Mouse (Mus musculus) hindbrain, embryonic 11.5 days (tissue): Measurements from ENCODE around the gene Myh11. TPM values are rescaled to one million over a fixed set of nuclear protein-coding genes. Genes with fewer than 3 reads are reported as not detected.
A peak's percentile ranks its signal among the peaks of the same experiment; 100 is the strongest.

Source experiments
- ATAC-seq: fragments of 200-750 bp; cut with Nextera tagmentation; 2 replicates; pipeline ENCODE4 v1.8.0; 2017; ENCODE audit warnings: mild to moderate bottlenecking, moderate TSS enrichment, moderate library complexity; ENCODE audit not compliant: low FRiP score
- DNase-seq: peaks from one replicate; pipeline ENCODE4 v3.0.0-alpha.2; 2015; ENCODE audit warnings: low spot score
- H3K27ac ChIP-seq: fragments of 300-500 bp; sonication (generic); 2 replicates; pipeline ENCODE4 v1.5.1; 2014; ENCODE audit warnings: mild to moderate bottlenecking, low read depth, low read length
- H3K27me3 ChIP-seq: fragments of 300-500 bp; sonication (generic); 2 replicates; pipeline ENCODE4 v1.6.1; 2014; ENCODE audit warnings: mild to moderate bottlenecking, low read length, moderate library complexity, mixed read lengths; ENCODE audit not compliant: control insufficient read depth, insufficient read depth
- H3K36me3 ChIP-seq: fragments of 300-500 bp; sonication (generic); 2 replicates; pipeline ENCODE4 v1.6.1; 2014; ENCODE audit warnings: mild to moderate bottlenecking, low read length, moderate library complexity, mixed read lengths; ENCODE audit not compliant: control insufficient read depth, insufficient read depth
- H3K4me1 ChIP-seq: fragments of 300-500 bp; sonication (generic); replicated peaks from 2 replicates; pipeline ENCODE4 v1.6.1; 2014; ENCODE audit warnings: low read length, mixed read lengths; ENCODE audit not compliant: control insufficient read depth, insufficient read depth
- H3K4me2 ChIP-seq: fragments of 300-500 bp; sonication (generic); replicated peaks from 2 replicates; pipeline ENCODE4 v1.6.1; 2014; ENCODE audit warnings: mild to moderate bottlenecking, low read depth, low read length
- H3K4me3 ChIP-seq: fragments of 300-500 bp; sonication (generic); 2 replicates; pipeline ENCODE4 v1.5.1; 2014; ENCODE audit warnings: low read depth, low read length
- H3K9ac ChIP-seq: fragments of 300-500 bp; sonication (generic); 2 replicates; pipeline ENCODE4 v1.6.1; 2014; ENCODE audit warnings: low read depth, low read length
- H3K9me3 ChIP-seq: fragments of 300-500 bp; sonication (generic); 2 replicates; pipeline ENCODE4 v1.6.1; 2016; ENCODE audit warnings: low read length; ENCODE audit not compliant: control insufficient read depth
- WGBS: fragments of 180-500 bp; shearing (Covaris S2); extraction: QIAGEN DNeasy Blood & Tissue Kit; methylation state at CpG from one replicate; pipeline ENCODE4 v1.1.7; 2014; 5-methylcytosine and 5-hydroxymethylcytosine counted together
- polyA plus RNA-seq: library from polyadenylated mRNA; unstranded; fragments of >200 nt; fragmentation: Nextera tagmentation; extraction: Ambion mirVana; gene quantifications from 2 replicates; pipeline ENCODE4 v1.2.1, GENCODE M21; 2014

The Myh11 gene
- polyA plus RNA-seq, 1 experiment from 2014 or later: 0.26 TPM

- Histone ChIP-seq H3K27me3 (no peaks in the 10 kb centered on the region), H3K36me3 (no peaks in the 10 kb centered on the region), H3K27ac (no peak overlapping the region), H3K4me1 (no peaks in the 10 kb centered on the region), H3K4me2 (no peak overlapping the region), H3K4me3 (no peak overlapping the region), H3K9ac (no peak overlapping the region), H3K9me3 (no peaks in the 10 kb centered on the region)
- ATAC-seq: no peak
- 45% methylated on average over 2 of the region's 2 CpGs for WGBS
- no peak for DNase-seq
Observed at GRCm38 (mm10) chr16:14258856-14259255, 32.3 kb downstream of the Myh11 start.

DNA sequence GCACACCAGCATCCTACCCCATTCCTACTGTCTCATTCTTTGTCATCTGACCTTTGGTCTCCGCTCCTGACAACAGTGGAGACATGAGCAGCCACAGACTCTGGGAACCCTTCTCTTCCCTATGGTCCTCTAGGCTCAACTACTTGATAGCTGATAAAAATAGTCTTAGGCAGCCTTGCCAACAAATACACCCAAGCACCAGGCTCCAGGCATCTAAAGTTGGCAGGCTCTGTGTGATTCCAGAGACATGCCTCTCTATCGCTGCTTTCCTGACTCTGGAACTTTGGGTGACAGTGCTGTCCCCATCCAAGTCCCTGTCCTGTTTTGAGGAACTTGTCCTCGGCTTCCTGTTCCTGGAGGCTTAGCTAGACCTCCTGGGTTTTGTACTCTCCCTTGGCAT lies 37.6 kb downstream of the Myh11 start:
- Histone ChIP-seq H3K27me3 (no peaks in the 10 kb centered on the region), H3K4me3 (no peak overlapping the region), H3K36me3 (no peaks in the 10 kb centered on the region), H3K27ac (no peak overlapping the region), H3K4me1 (no peaks in the 10 kb centered on the region), H3K9ac (no peak overlapping the region), H3K4me2 (no peak overlapping the region), H3K9me3 (no peaks in the 10 kb centered on the region)
- 82% methylated on average over 3 of the region's 3 CpGs for WGBS
- DNase-seq (no peak), ATAC-seq (no peak)

DNA sequence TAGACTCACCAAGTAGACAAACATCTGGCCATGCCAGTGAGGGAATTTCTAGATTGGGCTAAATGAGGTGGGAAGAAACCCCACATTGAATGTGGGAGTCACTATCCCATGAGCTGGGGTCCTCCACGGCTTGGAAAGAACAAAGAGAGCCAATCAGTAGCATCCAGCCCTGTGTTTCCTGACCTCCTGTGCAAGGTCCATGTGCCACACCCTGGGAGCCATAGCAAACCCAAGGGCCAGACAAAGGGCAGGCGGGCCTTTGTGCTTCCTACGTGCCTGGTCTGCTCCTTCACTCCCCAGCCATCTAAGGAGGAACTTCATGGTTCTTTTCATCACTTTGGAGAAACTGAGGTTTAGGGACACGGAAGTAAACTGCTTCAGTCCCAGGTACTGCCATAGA lies 38.3 kb downstream of the Myh11 start:
- Histone ChIP-seq H3K27ac (no peak overlapping the region), H3K27me3 (no peaks in the 10 kb centered on the region), H3K9me3 (no peaks in the 10 kb centered on the region), H3K4me2 (no peak overlapping the region), H3K4me3 (no peak overlapping the region), H3K36me3 (no peaks in the 10 kb centered on the region), H3K4me1 (no peaks in the 10 kb centered on the region), H3K9ac (no peak overlapping the region)
- ATAC-seq (no peak), DNase-seq (no peak)
- WGBS: 80% methylated on average over 4 of the region's 4 CpGs

GRCm38 (mm10) chr16:14249913-14250312 lies 41.3 kb downstream of the Myh11 start:
- 60% methylated on average over 1 of the region's 1 CpGs for WGBS
- DNase-seq: no peak
- ATAC-seq: no peak

GRCm38 (mm10) chr16:14242553-14242952 lies 48.6 kb downstream of the Myh11 start:
- Histone ChIP-seq H3K4me2 (no peak overlapping the region), H3K27me3 (no peaks in the 10 kb centered on the region), H3K4me3 (no peak overlapping the region), H3K27ac (no peak overlapping the region), H3K9ac (no peak overlapping the region), H3K4me1 (no peaks in the 10 kb centered on the region), H3K9me3 (no peaks in the 10 kb centered on the region), H3K36me3 (no peaks in the 10 kb centered on the region)
- ATAC-seq (no peak), DNase-seq (peak; percentile 37)
- WGBS: 34% methylated on average over 2 of the region's 2 CpGs

More at GRCm38 (mm10) chr16:14249913-14250312, 41.3 kb downstream of the Myh11 start:
- no peak overlapping the region for H3K27ac ChIP-seq
- no peak overlapping the region for H3K4me3 ChIP-seq
- H3K9me3 ChIP-seq: no peaks in the 10 kb centered on the region
- H3K36me3 ChIP-seq: no peaks in the 10 kb centered on the region
- H3K4me1 ChIP-seq: no peaks in the 10 kb centered on the region
- H3K9ac ChIP-seq: no peak overlapping the region
- H3K4me2 ChIP-seq: no peak overlapping the region
- no peaks in the 10 kb centered on the region for H3K27me3 ChIP-seq

DNA sequence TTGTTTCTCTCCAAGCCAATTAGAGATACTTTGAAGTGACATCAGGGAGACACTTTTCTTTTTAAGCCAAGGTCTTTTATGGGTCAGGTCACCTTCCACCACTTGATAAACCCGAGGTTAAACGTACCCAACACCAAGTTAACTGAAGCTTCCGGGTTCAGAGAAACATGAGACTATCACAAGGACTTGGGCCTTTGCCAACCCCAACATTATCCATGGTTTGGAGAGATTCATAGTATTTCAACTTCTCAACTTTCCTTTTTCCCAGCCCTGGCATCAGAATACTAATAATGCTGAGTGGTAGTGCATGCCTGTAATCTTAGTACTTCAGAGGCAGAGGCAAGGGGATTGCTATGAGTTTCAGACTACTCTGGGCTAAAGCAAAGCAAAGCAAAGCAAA lies 49.1 kb downstream of the Myh11 start:
- Histone ChIP-seq H3K4me2 (no peak overlapping the region), H3K9ac (no peak overlapping the region), H3K4me3 (no peak overlapping the region), H3K27me3 (no peaks in the 10 kb centered on the region), H3K27ac (no peak overlapping the region), H3K4me1 (no peaks in the 10 kb centered on the region), H3K36me3 (no peaks in the 10 kb centered on the region), H3K9me3 (no peaks in the 10 kb centered on the region)
- WGBS: 83% methylated on average over 3 of the region's 3 CpGs
- ATAC-seq (no peak), DNase-seq (no peak)

DNA sequence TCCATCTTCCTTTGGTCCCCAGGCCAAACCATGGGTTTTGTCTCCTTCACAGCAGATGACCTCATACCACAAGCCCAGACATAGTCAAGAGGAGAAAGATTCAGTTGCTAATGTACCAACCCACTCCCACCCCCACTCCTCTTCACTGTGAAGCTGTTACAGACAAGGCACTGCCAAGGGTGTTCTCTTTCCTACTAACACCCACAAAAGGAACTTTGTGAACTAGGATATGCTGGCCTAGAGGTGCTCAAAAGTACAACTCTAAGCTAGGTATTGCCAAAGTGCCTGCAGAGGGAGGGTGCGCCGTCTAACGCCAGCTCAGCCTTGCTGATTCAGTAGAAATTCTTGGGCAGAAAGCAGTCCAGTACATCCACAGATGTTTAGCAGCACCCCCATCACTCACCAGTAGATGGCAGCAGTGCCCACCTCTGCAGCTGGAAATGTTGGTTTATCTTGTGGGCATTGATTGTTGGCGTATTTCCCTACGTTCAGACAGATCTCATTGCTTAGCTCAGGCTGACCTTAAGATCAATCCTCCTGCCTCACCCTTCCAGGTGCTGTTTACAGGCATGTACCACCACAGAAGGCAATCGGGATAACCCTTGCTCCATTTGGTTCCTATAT lies 54.0 kb downstream of the Myh11 start:
- DNase-seq (peak; percentile 83), ATAC-seq (peak; percentile 53; the same call in 1 of the 2 replicates)
- no peaks in the 10 kb centered on the region for H3K9me3 ChIP-seq
- WGBS: 30% methylated on average over 6 of the region's 6 CpGs
- H3K27me3 ChIP-seq: no peaks in the 10 kb centered on the region
- H3K27ac ChIP-seq: no peak overlapping the region
- H3K36me3 ChIP-seq: no peaks in the 10 kb centered on the region
- no peaks in the 10 kb centered on the region for H3K4me1 ChIP-seq
- no peak overlapping the region for H3K4me3 ChIP-seq
- H3K4me2 ChIP-seq: no peak overlapping the region
- no peak overlapping the region for H3K9ac ChIP-seq

DNA sequence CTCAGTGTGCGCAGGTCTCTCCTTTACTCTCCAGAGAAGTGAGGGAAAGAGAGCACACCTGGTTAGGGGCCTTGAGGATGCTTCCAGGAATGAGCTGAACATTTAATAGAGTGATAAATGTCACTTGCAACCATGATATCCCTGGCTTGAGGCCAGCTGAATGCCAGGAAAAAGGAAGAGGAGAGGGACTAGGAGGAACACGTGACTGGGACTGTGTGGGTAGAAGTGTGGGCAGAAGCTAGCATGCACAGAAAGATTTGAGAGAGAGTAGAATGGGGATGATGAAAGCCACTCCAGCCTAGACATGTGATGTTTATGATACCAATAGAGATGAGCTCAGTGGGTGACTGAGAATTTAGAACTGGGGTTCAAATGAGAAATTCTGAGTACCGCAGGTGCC lies 76.0 kb downstream of the Myh11 start:
- ATAC-seq (no peak), DNase-seq (no peak)
- no peaks in the 10 kb centered on the region for H3K9me3 ChIP-seq
- H3K4me1 ChIP-seq: no peaks in the 10 kb centered on the region
- 85% methylated on average over 3 of the region's 3 CpGs for WGBS
- no peaks in the 10 kb centered on the region for H3K36me3 ChIP-seq
- H3K27ac ChIP-seq: no peak overlapping the region
- H3K4me3 ChIP-seq: no peak overlapping the region
- H3K4me2 ChIP-seq: no peak overlapping the region
- no peaks in the 10 kb centered on the region for H3K27me3 ChIP-seq
- H3K9ac ChIP-seq: no peak overlapping the region

GRCm38 (mm10) chr16:14198798-14199197 lies 92.4 kb downstream of the Myh11 start:
- 69% methylated on average over 4 of the region's 4 CpGs for WGBS
- Histone ChIP-seq H3K9ac (no peak overlapping the region), H3K36me3 (no peaks in the 10 kb centered on the region), H3K27me3 (no peaks in the 10 kb centered on the region), H3K27ac (no peak overlapping the region), H3K9me3 (no peaks in the 10 kb centered on the region), H3K4me3 (no peak overlapping the region), H3K4me2 (no peak overlapping the region), H3K4me1 (no peaks in the 10 kb centered on the region)
- ATAC-seq (no peak), DNase-seq (no peak)
